Mouse (Mus musculus): ENCODE results near the gene Cdh13.

- TF ChIP-seq CTCF (IDR thresholded peaks at IDR 0.05; ENCODE audit: insufficient read depth, low read length) (no peak), POLR2A (IDR thresholded peaks at IDR 0.05; ENCODE audit: borderline replicate concordance, extremely low read depth, low read depth, low read length) (no peak)
Measured at GRCm38 (mm10) chr8:119351647-119352046, 1068.1 kb downstream of the Cdh13 start.
